Mouse (Mus musculus) urinary bladder, adult 18-20 months (tissue): ENCODE measurements around the gene Clybl.

Experiments
- DNase-seq, 2 experiments: peaks; one replicate each; pipeline ENCODE4 v3.0.0; 2022; ENCODE audit warnings: low spot score in 2 of 2, mixed read lengths in 2 of 2

Clybl gene

DNA sequence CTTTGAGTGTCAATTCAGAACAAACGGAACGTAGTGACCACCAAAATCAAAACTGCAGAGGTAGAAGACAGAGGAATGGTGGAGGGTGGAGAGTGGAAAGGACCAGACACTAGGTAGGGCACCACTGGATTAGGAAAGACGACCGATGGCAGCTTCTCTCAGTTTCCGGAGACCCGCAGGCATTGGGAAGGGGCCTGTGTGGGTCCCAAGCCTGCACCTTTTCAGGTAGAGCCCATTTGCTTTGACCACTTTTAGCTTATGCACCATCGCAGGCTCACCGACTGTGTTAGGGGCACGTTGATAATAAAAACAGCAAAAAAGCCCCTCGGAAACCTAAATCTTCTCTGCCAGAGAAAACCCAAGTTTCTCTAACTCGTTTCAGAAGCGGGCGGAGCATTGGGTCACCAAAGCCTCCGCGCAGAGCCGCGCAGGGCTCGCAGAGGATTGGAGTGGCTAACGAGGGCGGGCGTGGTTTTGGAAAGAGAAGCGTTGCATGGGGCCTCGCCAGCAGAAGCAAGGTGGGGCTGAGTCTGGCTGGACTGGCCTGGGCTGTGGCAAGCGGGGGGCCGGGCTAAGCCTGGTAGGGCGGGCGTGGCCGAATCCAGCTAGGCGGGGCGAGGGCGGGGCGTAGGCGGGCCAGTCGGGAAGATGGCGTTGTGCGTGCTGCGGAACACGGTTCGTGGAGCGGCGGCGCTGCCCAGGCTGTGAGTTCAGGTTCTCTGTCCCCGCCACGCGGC lies at the start of gene Clybl:
TSS of gene Clybl (plus strand) at position 627 of the 737 bp plus-strand sequence.
- DNase-seq: peak; percentile 97 to 99

DNA sequence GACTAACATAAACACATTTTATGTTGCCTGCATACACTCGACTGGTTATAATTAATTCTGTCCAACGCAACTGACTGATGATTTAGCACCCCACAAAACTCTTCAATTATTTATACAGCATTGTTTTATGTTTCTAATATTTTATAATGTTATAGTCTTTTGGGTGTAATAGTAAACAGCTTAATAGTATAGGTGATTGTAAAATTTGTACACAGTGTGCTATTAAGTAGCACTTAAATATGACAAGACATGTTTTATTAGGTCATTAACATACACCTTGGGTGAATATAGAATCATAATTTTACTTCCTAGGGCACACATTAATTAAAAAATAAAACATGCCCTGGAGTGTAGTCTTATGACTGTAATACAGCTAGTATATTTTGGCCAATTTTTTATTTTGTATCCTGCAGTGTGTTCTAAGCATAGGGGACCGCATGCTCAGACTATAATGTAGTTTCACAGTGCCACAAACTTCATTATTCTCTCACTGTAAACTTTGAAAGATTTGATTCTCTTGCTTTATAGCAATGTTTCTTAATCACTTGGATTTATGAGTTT lies 45.1 kb upstream of the Clybl start:
- no peak for DNase-seq

DNA sequence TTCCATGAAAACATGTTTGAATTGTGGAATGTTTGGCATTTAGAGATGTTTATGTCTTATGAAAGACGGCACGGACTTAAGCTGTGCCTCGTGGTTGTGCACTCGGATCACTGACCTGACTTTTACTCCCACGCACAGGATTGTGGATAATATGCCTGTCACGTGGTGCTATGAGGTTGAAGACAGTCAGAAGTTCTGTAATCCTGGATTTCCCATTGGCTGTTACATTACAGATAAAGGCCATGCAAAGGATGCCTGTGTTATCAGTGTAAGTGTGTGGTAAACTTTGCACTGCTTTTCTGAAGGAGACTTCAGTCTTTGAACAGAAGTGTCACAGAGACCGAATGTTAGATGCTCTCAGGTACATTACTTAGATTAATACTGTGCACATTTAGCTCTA lies 44.3 kb upstream of the Clybl start:
- DNase-seq: no peak

DNA sequence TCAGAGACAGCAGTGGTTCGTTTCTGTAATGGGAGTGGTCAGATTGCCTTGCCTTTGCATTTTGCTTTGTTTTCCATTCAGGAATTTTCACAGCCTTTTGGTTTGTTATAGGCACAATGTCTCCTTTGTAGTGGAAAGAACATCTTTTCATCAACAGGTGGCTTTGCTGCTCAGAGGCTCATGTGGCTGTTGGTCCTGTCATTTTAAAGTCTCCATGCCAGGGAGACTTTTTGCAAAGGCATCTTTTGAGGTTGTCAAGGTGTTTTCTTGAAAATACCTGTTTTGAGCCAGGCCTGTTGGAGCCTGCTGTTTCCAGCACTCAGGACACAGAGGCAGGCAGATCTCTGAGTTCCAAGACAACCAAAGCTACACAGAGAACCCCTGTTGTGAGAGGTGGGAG lies 41.4 kb upstream of the Clybl start:
- no peak for DNase-seq

DNA sequence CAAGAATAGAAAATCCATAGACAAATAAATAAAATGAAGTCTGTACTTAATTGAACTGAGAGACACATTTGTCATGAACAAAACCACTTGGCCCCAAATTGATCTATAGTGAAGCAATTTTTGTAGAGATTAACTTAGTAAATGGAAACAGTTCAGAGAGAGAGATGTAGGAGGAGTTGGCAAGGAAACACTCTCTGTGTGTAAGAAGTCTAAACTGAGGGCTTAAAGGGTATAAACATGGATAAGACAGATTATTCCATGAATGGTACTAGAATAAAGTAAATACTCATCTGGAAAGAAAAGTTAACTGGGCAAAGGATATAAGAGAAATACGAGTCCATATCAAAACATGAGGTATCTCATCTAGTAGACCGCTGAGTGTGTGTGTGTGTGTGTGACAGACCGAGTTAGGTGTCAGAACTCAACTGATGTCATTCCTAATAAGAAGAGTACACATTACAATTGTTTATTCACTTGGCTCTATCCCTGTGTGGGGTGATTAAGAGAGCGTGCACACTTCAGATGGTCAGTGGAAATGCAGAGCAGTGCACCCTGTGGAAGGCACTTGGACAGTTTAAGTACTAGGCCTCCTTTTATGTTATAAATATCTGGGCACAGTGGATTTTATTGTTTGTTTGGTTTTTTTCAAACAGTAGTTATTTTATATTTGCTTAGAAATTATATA lies 37.8 kb upstream of the Clybl start:
- DNase-seq: no peak

DNA sequence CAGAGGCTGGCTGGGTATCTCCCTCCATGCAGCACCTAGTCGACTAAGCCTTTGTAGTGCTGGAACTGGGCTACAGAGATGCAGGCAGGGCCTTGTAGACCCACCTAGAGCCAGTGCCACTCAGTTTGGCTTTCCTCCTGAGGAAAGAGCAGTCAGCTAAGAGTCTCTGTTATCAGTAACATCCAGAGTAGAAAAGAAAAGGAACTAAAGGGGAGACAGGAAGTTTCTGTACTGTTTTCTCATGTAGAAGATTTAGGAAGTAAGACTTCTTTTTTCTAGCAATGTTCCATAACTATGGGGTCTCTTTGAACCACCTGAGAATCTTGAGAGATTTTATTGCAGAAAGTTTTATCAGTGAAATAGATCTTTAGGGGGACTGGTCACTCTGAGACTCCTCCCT lies 36.1 kb upstream of the Clybl start:
- no peak for DNase-seq

DNA sequence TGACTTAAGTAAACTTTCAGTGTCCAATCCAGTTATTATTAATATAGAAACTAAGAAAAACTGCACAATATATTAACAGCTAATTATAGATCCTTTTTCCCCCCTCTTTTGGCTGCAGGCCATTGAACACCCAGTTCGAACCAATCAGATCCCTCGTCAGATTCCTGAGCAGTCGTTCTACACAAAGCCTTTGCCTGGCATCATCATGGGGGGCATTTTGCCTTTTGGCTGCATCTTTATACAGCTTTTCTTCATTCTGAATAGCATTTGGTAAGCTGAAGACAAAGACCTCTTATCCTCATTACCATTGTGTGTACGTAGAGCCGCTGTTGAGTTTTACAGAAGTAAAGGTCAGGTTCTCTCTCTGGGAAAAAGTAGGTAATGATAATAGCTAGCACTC lies 30.9 kb upstream of the Clybl start:
- no peak for DNase-seq

DNA sequence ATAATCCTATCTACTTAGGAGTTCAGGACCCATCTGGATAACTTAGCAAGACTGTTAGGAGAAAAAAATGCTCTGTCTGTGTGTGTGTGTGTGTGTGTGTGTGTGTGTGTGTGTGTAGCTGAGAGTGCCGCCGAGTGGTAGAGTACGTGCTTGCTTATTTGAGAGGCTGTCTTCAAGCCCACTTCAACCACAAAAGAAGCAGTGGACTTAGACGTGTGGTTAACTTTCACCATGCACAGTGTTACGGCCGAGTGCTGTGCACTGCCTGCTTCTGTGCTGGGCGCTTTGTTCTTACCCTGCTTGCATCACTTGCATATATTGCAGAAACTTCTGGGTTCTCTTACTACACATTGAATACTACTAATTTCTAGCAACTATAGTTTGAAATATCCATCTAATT lies 23.8 kb upstream of the Clybl start:
- DNase-seq: no peak

DNA sequence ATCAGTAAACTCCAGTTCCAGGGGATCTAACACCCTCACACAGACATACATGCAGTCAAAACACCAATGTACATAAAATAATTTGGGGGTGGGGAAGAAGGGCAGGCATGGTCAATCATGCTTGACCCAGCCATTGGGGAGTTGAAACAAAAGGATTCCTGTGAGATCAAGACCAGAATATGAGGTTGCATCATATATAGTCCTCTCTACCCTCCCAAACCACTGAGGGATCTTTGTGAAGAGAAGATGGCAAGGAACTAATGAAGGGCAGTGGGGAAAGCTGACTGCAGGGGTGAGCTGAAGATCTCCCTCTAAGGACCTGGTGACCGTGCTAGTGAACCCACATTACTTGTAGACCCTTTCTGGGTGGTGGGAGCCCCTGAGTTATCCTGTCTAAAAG lies 20.6 kb upstream of the Clybl start:
- DNase-seq: no peak

DNA sequence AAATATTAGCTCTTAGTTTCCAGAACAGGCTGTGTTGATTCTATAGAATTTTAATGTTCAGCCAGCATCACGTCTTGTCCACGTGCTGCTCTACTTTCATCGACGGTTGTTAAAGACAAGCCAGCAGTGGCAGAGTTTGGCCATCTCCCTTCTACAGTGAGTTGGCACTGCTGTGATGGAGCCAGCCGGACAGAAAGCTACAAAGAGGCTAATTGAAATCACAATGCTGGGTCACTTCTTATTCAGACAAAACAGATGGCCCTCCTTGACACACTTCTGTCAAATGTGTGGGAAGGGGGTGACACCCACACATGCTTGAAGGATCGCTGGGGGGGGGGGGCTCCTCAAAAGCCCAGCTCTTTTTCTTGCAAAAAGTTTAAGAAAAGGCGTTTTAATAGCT lies 12.6 kb upstream of the Clybl start:
- no peak for DNase-seq

DNA sequence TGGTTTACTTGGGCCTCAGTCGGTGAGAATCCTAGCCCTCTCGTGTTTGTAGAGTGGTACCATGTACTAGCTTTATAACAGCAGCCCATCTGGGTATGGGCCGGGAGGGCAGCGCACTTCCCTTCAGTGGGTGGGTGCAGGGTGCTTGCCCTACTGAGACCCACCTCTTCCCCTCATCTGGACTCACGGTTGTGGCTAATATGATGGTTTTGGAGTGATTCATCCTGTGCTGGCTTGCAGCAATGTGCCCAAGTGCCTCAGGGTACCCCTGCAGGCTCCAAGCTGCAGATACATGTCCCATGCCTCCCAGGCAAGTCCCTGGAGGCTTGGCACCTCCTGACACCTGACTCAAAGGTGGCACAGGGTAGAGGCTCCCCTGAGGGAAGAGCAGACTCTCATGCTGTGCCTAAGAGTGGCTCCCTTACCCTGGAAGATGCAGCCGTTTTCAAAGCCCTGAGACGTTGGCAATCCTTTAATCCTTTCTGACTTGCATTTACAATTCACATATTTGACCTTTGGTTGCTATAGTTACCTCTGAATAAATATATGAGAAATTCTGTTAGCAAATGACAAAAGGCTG lies 11.2 kb upstream of the Clybl start:
- no peak for DNase-seq

DNA sequence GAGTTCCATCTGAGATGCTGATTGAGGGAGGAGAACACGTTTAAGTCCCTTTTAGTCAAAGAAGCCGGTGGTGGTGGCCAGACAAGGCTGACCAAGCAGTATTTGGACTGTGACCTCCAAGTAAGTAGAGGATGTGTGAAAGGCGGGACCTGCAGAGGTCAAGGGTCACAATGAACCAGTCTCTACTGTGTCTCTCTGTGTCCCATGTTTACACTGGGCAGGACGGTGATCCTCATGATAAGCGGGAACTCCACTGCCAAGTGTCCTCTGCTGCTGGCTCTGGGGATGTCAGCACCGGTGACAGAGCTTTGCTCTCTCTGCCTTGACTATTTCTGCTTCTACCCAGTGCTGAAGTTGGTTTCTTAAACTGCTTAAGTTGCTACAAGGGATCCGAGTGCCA lies 10.5 kb upstream of the Clybl start:
- no peak for DNase-seq

DNA sequence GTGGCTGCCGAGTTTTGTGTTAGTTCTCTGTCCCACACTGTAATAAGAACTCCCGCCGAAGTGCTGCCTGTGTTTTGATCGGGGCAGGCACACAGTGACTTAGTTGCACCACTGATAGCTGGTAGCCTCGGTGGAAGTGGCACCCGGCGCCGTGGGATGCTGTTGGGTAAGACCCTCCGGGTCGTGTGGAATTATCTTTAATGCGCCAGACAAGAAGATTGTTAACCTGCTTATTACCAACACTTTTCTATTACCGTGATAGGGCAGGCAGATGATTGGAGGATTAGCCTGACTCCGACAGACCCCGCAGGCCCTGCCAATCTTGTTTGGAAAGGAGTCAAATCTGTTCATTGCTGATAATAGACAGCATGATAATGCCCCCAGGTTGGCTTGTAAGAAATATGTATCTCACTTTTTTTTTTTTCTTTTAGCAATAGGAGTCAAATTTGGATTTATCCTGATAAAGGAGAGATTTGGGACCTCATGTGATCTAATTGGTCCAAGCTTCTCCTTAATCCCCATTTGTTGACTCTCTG lies 5.2 kb upstream of the Clybl start:
- DNase-seq: no peak

DNA sequence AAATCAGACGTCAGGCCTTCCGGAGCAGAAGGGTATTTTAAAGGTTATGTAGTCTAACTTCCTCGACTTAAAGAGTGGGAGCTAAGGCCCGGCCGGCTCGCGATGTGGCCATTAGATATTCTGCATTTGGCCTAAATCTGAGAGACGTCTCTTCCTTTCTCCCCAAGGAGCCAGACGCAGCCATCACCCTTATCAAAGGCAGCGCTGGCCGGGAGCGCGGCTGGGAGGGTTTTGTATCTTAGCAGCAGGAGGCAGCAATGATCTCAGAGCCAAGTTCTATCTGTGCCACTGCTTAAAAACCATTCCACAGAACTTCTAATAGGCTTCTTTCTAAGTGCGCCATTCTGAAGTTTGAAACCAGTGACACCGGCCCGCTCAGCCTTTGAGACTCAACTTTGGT lies 2.2 kb upstream of the Clybl start:
- DNase-seq: no peak

DNA sequence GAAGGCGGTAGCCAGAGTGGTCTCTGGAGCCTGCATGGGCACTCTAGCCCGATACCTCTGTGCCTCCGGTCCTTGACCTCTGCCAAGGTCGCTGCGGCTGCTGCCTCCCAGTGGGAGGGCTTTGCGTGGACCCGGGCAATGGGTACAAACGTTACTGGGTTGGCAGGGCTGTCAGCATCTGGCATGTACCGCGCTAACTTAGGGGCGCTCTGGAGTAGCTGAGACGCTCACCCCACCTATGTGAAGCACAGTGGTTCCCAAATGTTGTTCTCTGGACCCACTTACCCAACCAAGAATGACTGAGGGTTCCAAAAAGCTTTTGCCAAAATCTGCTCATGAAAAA lies 282 bp downstream of the Clybl start:
- DNase-seq: no peak

DNA sequence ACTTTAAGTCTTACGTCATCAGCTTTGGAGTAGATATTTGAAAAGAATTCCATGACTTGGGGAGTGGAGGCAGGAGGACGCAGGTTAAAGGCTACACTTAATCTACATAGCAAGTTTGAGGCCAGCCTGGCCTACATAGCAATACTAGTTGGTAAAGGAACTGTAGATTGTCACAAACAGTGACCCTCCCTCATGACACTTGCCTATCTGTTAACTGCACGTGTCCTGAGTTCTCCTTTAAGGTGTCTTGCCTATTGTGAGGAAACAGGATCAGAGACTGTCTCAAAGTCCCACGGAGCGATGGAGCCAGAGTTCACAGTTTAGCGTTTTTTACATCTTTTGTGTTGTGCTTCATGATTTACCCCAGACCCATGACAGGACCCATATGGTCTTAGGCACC lies 716 bp downstream of the Clybl start:
- DNase-seq: no peak

DNA sequence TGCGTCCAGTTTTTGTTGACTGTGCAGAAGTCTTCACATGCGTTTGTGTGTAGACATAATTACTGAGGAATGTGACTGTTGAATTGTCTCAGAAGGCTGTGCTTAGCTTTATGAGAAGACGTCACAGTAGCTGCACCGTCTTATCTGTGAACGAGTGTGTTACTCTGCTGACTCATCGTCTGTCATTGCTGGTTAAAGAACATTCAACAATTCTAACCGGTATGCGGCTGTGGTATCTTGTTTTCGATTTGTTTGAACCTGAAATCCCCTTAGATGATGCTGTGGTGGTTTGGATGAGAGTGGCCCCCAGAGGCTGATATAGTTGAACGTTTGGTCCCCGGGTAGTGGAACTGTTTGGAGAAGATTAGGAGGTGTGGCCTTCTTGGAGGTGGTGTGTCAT lies 2.5 kb downstream of the Clybl start:
- no peak for DNase-seq

DNA sequence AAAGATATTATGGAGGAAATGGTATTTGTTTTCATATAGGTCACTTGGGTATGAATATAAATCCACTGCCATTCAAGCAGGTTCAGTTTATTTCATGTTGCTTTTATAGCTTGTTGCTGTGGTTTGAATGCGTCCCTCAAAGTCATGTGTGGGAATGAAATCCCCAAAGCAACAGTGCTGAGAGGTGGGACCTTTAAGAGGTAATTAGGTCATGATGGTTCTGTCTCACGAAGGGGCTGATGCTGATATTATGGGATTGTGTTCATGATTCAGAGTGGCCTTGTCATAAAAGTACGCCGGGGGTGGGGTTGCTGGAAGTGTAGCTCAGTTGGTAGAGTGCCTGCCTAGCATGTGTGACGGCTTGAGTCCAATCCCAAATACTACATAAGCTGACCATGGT lies 6.7 kb downstream of the Clybl start:
- no peak for DNase-seq

DNA sequence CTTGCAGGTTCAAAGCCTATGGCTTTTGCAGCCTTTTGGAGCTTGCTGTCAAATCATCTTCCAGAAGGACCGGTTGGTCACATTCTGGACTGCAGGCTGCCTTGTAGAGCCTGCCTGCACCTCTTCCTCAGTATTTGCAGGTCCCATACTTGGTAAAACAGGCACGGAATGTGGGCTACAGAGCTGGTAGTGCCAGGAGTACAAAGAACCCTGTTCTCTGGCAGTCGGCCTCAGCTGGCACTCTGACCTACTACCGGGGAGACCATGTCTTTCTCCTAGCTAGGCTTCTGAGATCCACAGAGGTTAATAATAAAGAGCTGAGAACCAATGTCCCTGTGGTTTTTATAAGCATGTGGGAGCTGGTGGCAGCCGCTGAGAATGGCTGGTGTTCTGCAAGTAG lies 8.4 kb downstream of the Clybl start:
- DNase-seq: no peak

DNA sequence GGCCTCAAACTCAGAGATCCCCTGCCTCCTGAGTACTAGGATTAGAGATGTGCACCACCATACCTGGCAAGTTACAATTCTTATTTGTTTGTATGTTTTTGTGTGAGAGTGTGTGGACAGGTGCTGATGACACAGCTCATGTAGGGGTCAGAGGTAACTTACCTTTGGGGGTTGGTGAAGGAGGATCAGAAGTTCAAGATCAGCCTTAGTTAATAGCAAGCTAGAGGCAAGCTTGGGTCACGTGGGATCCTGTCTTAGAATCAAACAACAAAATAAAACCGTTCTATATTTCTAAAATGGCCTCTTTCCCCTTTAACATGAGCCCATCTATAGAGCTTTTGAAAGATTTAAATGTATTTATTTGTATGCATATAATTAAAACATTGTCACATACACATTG lies 9.0 kb downstream of the Clybl start:
- DNase-seq: no peak

DNA sequence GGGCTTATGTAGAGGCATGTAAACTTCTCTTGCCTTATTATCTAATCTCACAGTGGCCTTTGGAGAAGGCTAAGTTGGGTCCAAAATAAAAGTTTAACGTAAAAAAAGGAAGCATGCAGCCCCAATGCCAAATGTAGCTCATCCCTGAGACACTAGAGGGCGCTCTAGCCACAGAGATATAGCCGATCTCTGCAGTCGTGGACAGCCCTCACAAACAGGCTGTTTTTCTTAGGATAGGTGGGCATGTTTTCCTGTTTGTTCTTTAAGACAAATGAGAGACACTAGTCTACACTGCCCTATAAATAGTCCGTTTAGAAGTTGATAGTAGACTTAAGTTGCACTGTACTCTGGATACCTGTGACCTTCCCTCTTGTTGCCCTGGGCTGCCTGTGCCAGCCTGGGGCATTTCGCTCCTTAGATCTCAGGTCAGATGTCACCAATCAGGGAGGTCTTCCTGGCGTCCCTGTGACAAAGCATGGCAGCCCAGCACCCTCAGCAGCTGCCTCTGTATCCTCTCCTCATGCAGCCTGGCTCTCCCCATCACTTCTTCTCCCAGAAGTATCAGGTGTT lies 9.5 kb downstream of the Clybl start:
- peak in 1 of 2 experiments; percentile 22 for DNase-seq

DNA sequence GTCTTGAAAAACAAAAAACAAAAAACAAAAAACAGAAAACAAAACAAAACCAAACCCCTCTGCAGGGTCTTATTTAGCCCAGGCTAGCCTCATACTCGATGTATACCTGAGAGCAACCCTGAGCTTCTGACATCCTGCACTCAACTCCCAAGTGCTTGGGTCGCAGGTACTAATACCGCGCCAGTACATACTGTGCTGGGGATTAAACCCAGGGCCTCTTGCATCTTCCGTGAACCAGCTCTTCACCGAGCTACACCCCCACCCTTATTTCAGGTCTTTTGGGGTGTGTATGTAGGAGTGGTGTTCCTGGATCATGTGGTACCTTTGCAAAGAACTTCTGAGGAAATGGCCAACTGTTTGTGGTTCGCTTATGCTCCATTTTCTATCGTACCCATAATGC lies 13.1 kb downstream of the Clybl start:
- DNase-seq: no peak

DNA sequence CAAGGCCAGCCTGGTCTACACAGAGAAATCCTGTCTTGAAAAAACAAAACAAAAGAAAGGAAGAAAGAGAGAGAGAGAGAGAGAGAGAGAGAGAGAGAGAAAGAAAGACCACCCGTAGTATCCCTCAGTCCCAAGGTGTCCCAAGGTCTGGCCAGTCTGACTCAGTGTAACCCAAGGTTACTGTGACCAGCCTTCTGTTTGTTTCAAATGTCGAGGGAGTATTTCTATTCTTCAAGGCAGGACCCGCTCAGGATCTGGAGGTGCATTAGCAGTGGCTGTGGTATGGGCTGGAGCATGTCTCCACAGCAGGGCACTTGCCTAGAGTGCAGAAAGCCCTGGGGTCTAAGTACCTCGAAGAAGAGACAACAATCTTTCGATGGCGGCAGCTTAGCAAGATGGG lies 15.3 kb downstream of the Clybl start:
- no peak for DNase-seq
